Mouse (Mus musculus): ENCODE results near the gene 1110002E22Rik. TPM values are rescaled to one million over a fixed set of nuclear protein-coding genes. Genes with fewer than 3 reads are reported as not detected.

The 1110002E22Rik gene
- polyA plus RNA-seq, 1 experiment from 2014 or later = 0.24 TPM

DNA sequence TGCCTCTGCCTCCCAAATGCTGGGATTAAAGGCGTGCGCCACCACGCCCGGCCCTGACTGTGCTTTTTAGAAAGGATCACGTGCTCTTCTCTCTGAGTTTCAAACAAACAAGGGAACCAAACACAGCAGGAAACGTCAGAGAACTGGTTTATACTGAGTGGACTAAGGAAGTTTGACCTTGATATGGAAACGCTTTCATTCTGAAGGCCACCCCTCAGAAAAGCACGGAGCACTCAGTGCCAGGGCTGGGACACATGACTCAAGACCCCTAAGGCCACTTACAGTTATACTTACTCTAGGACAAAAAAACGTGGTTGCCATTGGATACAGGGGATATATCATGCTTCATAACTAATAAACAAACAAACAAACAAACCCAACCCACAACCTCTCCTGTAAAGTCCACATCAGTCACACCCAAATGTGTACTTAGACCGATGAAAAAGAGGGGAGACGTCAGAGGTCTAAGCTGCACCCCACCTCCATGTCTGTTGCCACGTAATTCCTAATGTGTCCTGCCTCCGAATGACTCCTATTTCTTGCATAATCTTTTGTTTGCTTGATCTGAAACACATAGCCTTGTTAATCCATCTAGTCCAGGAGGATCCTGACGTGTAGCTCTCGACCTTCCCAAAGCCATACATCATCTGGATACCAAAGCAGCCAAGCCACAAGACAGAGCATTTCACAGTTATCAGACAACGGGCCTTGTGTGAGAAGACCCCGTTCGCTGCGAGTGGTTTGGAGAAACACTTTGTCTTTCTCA, 31.6 kb downstream of the 1110002E22Rik start:
- H3K4me1 ChIP-seq (replicated peaks; ENCODE audit: control insufficient read depth, insufficient read depth, low read length) = peaks cover 11% of the 10 kb centered on the region
- ATAC-seq = no peak
- H3K27me3 ChIP-seq (replicated peaks; ENCODE audit: control insufficient read depth, insufficient read depth, low read length) = no peaks in the 10 kb centered on the region
- H3K4me3 ChIP-seq (replicated peaks; ENCODE audit: low read length) = no peak overlapping the region
- H3K9me3 ChIP-seq (ENCODE audit: control insufficient read depth, low read length) = no peaks in the 10 kb centered on the region
- H3K27ac ChIP-seq (ENCODE audit: low read length) = no peak overlapping the region
- no peaks in the 10 kb centered on the region for H3K36me3 ChIP-seq (ENCODE audit: control insufficient read depth, insufficient read depth)
- no peak overlapping the region for H3K9ac ChIP-seq (replicated peaks; ENCODE audit: low read depth, low read length)
- no peak overlapping the region for H3K4me2 ChIP-seq (ENCODE audit: low read length)
- 90% methylated on average over 19 of the region's 19 CpGs for WGBS

DNA sequence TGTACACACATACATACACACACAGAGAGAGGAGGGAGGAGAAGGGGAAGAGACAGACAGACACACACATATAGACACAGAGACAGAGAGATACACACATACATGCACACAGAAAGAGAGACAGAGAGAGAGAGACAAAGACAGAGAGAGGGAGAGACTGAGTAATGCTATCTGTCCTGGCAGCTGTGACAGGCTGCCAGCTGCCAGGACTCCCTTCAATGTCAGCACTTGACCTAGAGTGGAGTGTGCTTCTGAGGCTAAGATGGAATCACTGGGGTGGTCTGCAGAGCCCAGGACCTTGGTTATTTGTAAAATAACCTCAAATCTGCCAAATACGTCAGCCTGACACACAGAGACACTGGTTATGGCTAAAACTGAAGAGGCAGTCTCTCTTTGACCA, 32.9 kb downstream of the 1110002E22Rik start:
- Histone ChIP-seq H3K36me3 (ENCODE audit: control insufficient read depth, insufficient read depth) (no peaks in the 10 kb centered on the region), H3K9ac (replicated peaks; ENCODE audit: low read depth, low read length) (no peak overlapping the region), H3K27ac (ENCODE audit: low read length) (no peak overlapping the region; the same call in 1 of the 2 replicates), H3K4me3 (replicated peaks; ENCODE audit: low read length) (no peak overlapping the region), H3K4me2 (ENCODE audit: low read length) (no peak overlapping the region), H3K4me1 (replicated peaks; ENCODE audit: control insufficient read depth, insufficient read depth, low read length) (peaks cover 11% of the 10 kb centered on the region), H3K9me3 (ENCODE audit: control insufficient read depth, low read length) (no peaks in the 10 kb centered on the region), H3K27me3 (replicated peaks; ENCODE audit: control insufficient read depth, insufficient read depth, low read length) (no peaks in the 10 kb centered on the region)
- 77% methylated on average over 1 of the region's 1 CpGs for WGBS
- ATAC-seq = no peak

DNA sequence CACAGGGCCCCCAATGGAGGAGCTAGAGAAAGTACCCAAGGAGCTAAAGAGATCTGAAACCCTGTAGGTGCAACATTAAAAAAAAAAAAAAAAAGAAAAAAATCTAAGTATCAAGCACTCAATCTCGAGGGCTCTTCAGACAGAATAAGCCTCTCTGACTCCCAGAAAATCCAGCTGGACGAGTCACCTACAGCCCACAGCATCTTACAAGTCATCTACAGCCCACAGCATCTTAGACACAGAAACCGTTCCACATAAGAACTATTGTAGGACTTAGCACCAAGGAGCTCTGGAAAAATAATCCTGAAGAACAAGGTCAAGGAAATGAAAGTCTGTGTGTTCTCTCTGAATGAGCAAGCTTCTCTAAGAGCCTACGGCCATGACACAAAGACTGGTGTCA, 37.1 kb downstream of the 1110002E22Rik start:
- H3K4me1 ChIP-seq (replicated peaks; ENCODE audit: control insufficient read depth, insufficient read depth, low read length) = peaks cover 4% of the 10 kb centered on the region; the same call in 1 of the 2 replicates
- H3K36me3 ChIP-seq (ENCODE audit: control insufficient read depth, insufficient read depth) = no peaks in the 10 kb centered on the region
- H3K9me3 ChIP-seq (ENCODE audit: control insufficient read depth, low read length) = no peaks in the 10 kb centered on the region
- no peak for ATAC-seq
- H3K4me2 ChIP-seq (ENCODE audit: low read length) = no peak overlapping the region
- H3K27me3 ChIP-seq (replicated peaks; ENCODE audit: control insufficient read depth, insufficient read depth, low read length) = no peaks in the 10 kb centered on the region
- no peak overlapping the region for H3K27ac ChIP-seq (ENCODE audit: low read length)
- H3K4me3 ChIP-seq (replicated peaks; ENCODE audit: low read length) = no peak overlapping the region
- WGBS = 80% methylated on average over 4 of the region's 4 CpGs
- no peak overlapping the region for H3K9ac ChIP-seq (replicated peaks; ENCODE audit: low read depth, low read length)

DNA sequence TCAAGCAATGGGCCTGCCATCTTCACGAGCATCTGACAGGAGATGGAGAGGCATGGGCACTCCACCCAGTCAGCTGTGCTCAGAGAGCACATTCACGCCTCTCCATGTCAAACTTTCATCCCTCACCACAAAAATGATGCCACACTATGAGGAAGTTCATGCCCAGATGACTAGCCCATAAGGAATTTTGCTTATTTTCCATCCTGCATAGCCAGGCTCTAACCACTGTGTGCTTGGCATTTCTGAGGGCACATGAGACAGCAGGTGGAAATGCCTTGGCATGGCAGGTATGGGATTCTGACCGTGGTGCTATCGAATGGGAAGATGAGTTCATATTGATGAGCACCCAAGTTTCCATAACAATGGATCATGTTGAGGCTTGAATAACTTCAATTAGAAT, 38.8 kb downstream of the 1110002E22Rik start:
- Histone ChIP-seq H3K4me1 (replicated peaks; ENCODE audit: control insufficient read depth, insufficient read depth, low read length) (no peaks in the 10 kb centered on the region), H3K4me2 (ENCODE audit: low read length) (no peak overlapping the region), H3K4me3 (replicated peaks; ENCODE audit: low read length) (no peak overlapping the region), H3K9ac (replicated peaks; ENCODE audit: low read depth, low read length) (no peak overlapping the region), H3K36me3 (ENCODE audit: control insufficient read depth, insufficient read depth) (no peaks in the 10 kb centered on the region), H3K27ac (ENCODE audit: low read length) (no peak overlapping the region), H3K27me3 (replicated peaks; ENCODE audit: control insufficient read depth, insufficient read depth, low read length) (no peaks in the 10 kb centered on the region), H3K9me3 (ENCODE audit: control insufficient read depth, low read length) (no peaks in the 10 kb centered on the region)
- WGBS = 95% methylated on average over 4 of the region's 4 CpGs
- no peak for ATAC-seq

DNA sequence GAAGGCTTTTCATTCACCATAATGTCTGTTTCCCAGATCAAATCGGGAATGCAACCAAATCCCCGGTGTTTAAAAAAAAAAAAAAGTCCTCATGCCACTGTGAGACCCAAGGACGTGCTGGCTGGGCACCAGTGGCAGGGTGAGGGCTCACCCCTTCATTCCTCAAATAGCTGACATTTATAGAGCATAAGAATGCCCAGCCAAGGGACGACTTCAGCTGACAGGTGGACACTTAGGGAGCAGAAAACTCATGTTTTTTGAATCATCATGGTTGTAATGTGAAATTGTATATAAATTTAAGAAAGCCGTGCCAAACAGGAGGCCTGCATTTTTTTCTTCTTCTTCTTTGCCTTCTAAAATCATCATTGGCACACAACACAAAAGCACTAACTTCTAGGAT, 40.2 kb downstream of the 1110002E22Rik start:
- no peaks in the 10 kb centered on the region for H3K4me1 ChIP-seq (replicated peaks; ENCODE audit: control insufficient read depth, insufficient read depth, low read length)
- ATAC-seq = no peak
- no peak overlapping the region for H3K4me2 ChIP-seq (ENCODE audit: low read length)
- 76% methylated on average over 5 of the region's 5 CpGs for WGBS
- H3K36me3 ChIP-seq (ENCODE audit: control insufficient read depth, insufficient read depth) = no peaks in the 10 kb centered on the region
- no peak overlapping the region for H3K4me3 ChIP-seq (replicated peaks; ENCODE audit: low read length)
- H3K9ac ChIP-seq (replicated peaks; ENCODE audit: low read depth, low read length) = no peak overlapping the region
- H3K9me3 ChIP-seq (ENCODE audit: control insufficient read depth, low read length) = no peaks in the 10 kb centered on the region
- H3K27ac ChIP-seq (ENCODE audit: low read length) = no peak overlapping the region
- H3K27me3 ChIP-seq (replicated peaks; ENCODE audit: control insufficient read depth, insufficient read depth, low read length) = no peaks in the 10 kb centered on the region

DNA sequence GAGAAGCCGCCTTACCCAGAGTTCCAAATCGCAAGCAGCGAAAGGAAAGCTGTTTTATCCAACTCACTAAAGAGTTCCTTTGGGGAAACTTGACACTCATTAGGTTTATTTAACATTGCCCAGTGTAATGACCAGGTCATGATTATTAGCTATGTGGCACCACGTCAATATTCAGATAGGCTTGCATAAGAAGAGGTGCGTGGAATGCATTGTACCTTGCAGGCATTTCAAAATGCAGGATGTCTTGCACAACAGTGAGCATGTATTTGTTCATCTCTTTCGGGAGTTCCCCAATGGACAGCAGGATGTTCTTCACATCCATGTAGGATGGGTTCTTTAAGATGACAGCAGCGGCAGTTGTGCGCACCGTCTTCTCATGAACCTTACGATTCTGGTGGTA, 42.0 kb downstream of the 1110002E22Rik start:
- no peak overlapping the region for H3K27ac ChIP-seq (ENCODE audit: low read length)
- H3K9me3 ChIP-seq (ENCODE audit: control insufficient read depth, low read length) = no peaks in the 10 kb centered on the region
- no peak overlapping the region for H3K4me2 ChIP-seq (ENCODE audit: low read length)
- H3K36me3 ChIP-seq (ENCODE audit: control insufficient read depth, insufficient read depth) = no peaks in the 10 kb centered on the region
- ATAC-seq = no peak
- H3K27me3 ChIP-seq (replicated peaks; ENCODE audit: control insufficient read depth, insufficient read depth, low read length) = no peaks in the 10 kb centered on the region
- 94% methylated on average over 10 of the region's 10 CpGs for WGBS
- no peaks in the 10 kb centered on the region for H3K4me1 ChIP-seq (replicated peaks; ENCODE audit: control insufficient read depth, insufficient read depth, low read length)
- H3K4me3 ChIP-seq (replicated peaks; ENCODE audit: low read length) = no peak overlapping the region
- H3K9ac ChIP-seq (replicated peaks; ENCODE audit: low read depth, low read length) = no peak overlapping the region

DNA sequence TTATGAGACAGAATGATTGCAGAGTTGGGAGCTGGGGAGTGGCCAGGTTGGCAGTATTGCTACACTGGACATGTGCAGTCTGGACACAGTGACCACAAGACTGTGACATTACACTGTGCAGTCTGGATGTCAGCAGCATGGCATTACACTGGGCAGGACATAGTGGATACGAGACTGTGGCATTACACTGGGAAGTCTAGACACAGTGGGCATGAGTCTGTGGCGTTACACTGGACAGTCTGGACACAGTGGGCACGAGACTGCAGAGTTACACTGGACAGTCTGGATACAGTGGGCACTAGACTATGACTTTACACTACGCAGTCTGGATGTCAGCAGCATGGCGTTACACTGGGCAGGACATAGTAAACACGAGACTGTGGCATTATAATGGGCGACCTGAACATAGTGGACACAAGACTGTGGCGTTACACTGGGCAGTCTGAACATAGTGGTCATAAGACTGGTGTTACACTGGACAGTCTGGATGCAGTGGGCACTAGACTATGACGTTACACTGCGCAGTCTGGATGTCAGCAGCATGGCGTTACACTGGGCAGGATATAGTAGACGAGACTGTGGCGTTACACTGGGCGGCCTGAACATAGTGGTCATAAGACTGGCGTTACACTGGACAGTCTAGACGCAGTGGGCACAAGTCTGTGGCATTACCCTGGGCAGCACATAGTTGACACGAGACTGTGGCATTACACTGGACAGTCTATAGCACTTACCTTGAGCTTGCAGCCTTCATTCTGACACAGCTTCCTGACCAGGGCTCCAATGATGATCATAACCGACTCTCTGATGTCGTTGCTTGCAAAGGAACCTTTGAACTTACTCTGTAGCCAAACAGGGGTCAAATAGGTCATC, 46.3 kb downstream of the 1110002E22Rik start:
- ATAC-seq = no peak
- H3K9me3 ChIP-seq (ENCODE audit: control insufficient read depth, low read length) = no peaks in the 10 kb centered on the region
- H3K4me2 ChIP-seq (ENCODE audit: low read length) = no peak overlapping the region
- no peak overlapping the region for H3K27ac ChIP-seq (ENCODE audit: low read length)
- no peak overlapping the region for H3K4me3 ChIP-seq (replicated peaks; ENCODE audit: low read length)
- no peaks in the 10 kb centered on the region for H3K27me3 ChIP-seq (replicated peaks; ENCODE audit: control insufficient read depth, insufficient read depth, low read length)
- H3K9ac ChIP-seq (replicated peaks; ENCODE audit: low read depth, low read length) = no peak overlapping the region
- H3K4me1 ChIP-seq (replicated peaks; ENCODE audit: control insufficient read depth, insufficient read depth, low read length) = no peaks in the 10 kb centered on the region
- no peaks in the 10 kb centered on the region for H3K36me3 ChIP-seq (ENCODE audit: control insufficient read depth, insufficient read depth)
- WGBS = 94% methylated on average over 19 of the region's 19 CpGs

DNA sequence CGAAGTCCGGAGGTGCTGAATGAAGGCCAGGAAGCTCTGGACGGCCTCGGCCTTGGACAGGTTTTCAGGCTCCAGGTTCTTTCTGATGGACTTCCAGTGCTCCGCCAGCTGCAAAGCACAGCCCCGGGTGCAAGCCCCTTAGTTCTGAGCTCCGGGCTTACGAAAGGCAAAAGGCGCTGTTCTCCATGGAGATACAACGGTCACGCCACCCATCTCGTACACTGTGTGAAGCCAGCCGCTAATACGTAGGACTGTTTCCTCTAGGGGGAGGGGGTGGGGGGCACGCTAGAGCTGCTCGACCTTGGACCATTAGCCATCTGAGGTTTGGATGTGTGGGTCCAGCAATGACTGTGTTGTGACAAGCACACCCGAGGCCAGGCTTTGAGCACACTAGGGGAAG, 49.3 kb downstream of the 1110002E22Rik start:
- Histone ChIP-seq H3K4me1 (replicated peaks; ENCODE audit: control insufficient read depth, insufficient read depth, low read length) (no peaks in the 10 kb centered on the region), H3K36me3 (ENCODE audit: control insufficient read depth, insufficient read depth) (no peaks in the 10 kb centered on the region), H3K27ac (ENCODE audit: low read length) (no peak overlapping the region), H3K4me2 (ENCODE audit: low read length) (no peak overlapping the region), H3K4me3 (replicated peaks; ENCODE audit: low read length) (no peak overlapping the region), H3K27me3 (replicated peaks; ENCODE audit: control insufficient read depth, insufficient read depth, low read length) (no peaks in the 10 kb centered on the region), H3K9ac (replicated peaks; ENCODE audit: low read depth, low read length) (no peak overlapping the region), H3K9me3 (ENCODE audit: control insufficient read depth, low read length) (no peaks in the 10 kb centered on the region)
- ATAC-seq = no peak
- 86% methylated on average over 17 of the region's 17 CpGs for WGBS

DNA sequence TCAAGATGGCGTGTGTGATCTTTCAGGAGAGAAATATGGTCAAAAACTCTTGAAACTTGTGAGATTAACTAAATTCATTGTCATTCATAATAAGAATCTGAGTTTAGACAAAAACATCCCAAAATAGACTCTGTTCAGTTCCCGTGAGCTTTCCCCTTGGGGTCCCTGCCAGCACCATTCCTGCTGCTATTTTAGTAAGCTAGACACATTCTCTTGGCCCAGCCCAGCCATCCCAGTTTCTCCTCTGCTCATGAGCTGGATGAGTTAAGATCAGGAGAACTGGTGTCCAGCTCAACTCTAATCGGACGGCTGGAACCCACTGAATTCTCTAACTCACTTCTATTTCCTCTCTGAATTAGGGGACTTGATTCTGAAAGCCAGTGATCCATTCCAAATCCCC, 52.0 kb downstream of the 1110002E22Rik start:
- H3K4me3 ChIP-seq (replicated peaks; ENCODE audit: low read length) = no peak overlapping the region
- no peak overlapping the region for H3K9ac ChIP-seq (replicated peaks; ENCODE audit: low read depth, low read length)
- WGBS = 91% methylated on average over 4 of the region's 4 CpGs
- H3K9me3 ChIP-seq (ENCODE audit: control insufficient read depth, low read length) = no peaks in the 10 kb centered on the region
- no peaks in the 10 kb centered on the region for H3K27me3 ChIP-seq (replicated peaks; ENCODE audit: control insufficient read depth, insufficient read depth, low read length)
- no peak overlapping the region for H3K4me2 ChIP-seq (ENCODE audit: low read length)
- no peak overlapping the region for H3K27ac ChIP-seq (ENCODE audit: low read length)
- ATAC-seq = no peak
- H3K36me3 ChIP-seq (ENCODE audit: control insufficient read depth, insufficient read depth) = no peaks in the 10 kb centered on the region
- H3K4me1 ChIP-seq (replicated peaks; ENCODE audit: control insufficient read depth, insufficient read depth, low read length) = no peaks in the 10 kb centered on the region
